Mouse (Mus musculus): ENCODE results near the gene Nectin2. TPM values are rescaled to one million over a fixed set of nuclear protein-coding genes. Genes with fewer than 3 reads are reported as not detected.
"Not testable (repeated sequence)": the region's sequence is repeated elsewhere in the genome, so short reads cannot be mapped to it uniquely, and the experiment has no call there.

Nectin2 gene
- polyA plus RNA-seq, 1 experiment from 2014 or later = 76.5 TPM

DNA sequence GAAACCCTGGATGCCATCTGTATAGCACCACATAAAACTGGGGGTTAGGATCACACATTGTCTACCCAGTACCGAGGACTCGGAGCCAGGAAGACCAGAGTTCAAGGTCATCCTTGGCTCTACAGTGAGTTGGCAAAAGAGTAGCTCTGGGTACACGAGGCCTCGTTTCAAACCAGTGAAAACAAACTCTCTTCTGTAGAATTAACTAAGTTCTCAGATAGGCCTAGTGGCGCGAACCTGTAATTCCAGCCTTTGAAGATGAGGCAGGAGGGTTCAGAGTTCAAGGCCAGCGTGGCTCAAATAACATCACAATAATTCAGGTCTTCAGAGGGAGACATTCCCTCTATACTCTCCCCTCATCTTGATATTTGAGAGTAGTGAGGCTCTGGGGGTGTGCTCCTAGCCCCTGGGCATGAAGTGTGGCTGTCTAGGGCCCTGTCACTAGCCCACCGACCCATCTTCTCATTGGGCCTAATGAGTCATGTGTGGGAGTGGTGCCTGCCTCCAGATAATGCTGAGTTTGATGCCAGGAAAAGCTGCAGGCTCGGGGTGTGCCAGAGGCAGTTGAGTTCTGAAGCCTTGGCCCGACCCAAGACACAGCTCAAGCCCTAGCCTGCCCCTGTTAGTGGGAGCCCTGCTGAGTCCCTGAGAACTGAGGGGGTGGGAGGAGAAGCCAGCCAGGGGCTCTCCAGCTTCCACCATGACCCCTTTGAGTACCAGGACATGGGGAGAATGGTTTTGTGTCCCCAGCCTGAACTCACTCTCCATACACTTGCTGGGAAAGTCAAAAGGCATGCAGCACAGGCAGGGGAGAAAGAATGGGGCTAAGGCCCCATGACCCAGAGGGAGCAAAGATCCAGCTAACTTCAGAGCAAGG is 55.7 kb downstream of the Nectin2 start:
- Histone ChIP-seq H3K27ac (ENCODE audit: low read depth, low read length) (no peak overlapping the region), H3K4me1 (ENCODE audit: control insufficient read depth, insufficient read depth, low read length) (0 out of 2 replicates have a peak, but pooled peaks cover 7% of the 10 kb centered on the region)

DNA sequence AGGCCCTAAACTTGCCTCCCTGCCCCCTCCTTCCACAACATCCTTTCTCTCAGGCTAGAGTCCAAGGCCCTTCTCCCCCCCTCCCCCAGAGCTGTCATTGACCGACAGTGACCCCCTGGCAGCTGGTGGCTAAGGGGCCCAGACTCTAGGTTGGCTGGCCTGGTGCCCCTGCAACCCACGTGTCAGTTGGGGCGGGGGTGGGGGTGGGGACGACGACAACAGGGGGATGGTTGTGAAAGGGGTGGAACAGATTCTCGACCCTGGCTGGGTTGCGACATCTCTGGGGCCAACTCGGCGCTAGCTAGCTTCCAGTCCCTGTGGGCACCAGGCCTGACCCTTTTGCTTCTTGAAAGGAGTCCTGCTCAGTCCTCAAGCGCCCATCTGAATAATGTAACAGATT is 56.9 kb downstream of the Nectin2 start:
- H3K9ac ChIP-seq (ENCODE audit: low read length) = no peak overlapping the region
- no peaks in the 10 kb centered on the region for H3K4me1 ChIP-seq (ENCODE audit: control insufficient read depth, insufficient read depth, low read length)
- 0 out of 2 replicates have a peak, but pooled peaks cover 4% of the 10 kb centered on the region for H3K36me3 ChIP-seq (ENCODE audit: control insufficient read depth, insufficient read depth, low read length)
- H3K27me3 ChIP-seq (ENCODE audit: control insufficient read depth, insufficient read depth, low read length) = no peaks in the 10 kb centered on the region
- no peak overlapping the region for H3K27ac ChIP-seq (ENCODE audit: low read depth, low read length)
- 20% methylated on average over 10 of the region's 10 CpGs for WGBS
- no peak for ATAC-seq (ENCODE audit: insufficient read depth, low FRiP score, low TSS enrichment)
- no peak overlapping the region for H3K4me3 ChIP-seq (ENCODE audit: low read depth, low read length)
- no peak overlapping the region for H3K4me2 ChIP-seq (ENCODE audit: low read depth)
- DNase-seq (ENCODE audit: low spot score) = no peak
- H3K9me3 ChIP-seq (ENCODE audit: control insufficient read depth, low read length) = no peaks in the 10 kb centered on the region

More for the DNA sequence above, 55.7 kb downstream of the Nectin2 start:
- 88% methylated on average over 10 of the region's 10 CpGs for WGBS
- Histone ChIP-seq H3K27me3 (ENCODE audit: control insufficient read depth, insufficient read depth, low read length) (no peaks in the 10 kb centered on the region), H3K9ac (ENCODE audit: low read length) (no peak overlapping the region), H3K9me3 (ENCODE audit: control insufficient read depth, low read length) (no peaks in the 10 kb centered on the region), H3K4me3 (ENCODE audit: low read depth, low read length) (no peak overlapping the region), H3K36me3 (ENCODE audit: control insufficient read depth, insufficient read depth, low read length) (0 out of 2 replicates have a peak, but pooled peaks cover 4% of the 10 kb centered on the region), H3K4me2 (ENCODE audit: low read depth) (no peak overlapping the region)
- ATAC-seq (ENCODE audit: insufficient read depth, low FRiP score, low TSS enrichment) = no peak
- DNase-seq (ENCODE audit: low spot score) = no peak

DNA sequence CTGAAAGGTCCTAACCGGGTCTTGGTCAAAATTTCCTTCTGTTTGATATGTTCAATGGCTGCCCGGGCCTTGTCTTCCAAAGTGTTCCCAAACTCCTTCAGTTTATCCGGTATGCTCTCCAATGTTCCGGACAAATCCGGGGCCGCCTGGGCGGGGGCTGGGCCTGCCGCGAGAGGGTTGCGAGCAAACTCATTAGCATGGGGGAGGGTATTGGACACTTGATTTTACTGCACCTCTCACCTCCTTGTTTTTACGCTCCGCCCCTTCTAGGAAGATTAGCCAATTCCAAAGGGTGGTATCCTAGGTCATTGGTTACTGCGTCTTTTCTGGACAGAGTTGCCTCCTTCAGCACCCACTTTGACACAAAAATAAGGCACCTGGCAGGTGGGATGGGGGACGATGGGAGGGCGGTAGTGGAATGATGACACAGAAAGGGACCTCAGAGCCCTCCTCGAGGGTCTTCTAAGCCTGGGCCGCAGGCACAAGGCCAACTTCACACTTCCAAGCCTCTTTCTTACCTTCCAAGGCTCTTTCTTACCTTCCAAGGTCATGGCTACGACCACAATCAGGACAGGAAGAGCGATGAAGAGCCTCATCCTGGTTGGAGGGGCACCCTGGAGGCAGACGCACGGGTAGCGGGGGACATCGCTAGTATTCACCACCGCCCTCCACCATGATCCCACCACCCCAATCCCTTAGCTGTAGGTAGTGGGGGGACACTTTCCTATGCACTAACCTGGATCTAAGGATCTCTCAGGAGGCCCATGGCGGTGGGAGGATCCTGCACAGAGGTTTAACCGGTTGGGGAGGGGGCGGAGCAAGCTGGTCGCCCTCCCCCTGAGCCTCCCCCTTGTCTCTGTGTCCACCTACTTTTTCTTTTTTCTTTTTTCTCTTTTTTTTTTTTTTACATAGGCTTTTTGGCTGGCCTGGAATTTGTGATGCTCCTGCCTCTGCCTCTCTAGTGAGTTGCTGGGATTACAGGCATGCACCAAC is 58.1 kb downstream of the Nectin2 start, which contains the start of gene Apoc1:
Gene Apoc1, minus strand, starts transcription at position 788 of the 993 bp plus-strand sequence.
- Histone ChIP-seq H3K4me3 (ENCODE audit: low read depth, low read length) (no peak within 1 kb of the TSS), H3K27ac (ENCODE audit: low read depth, low read length) (no peak within 1 kb of the TSS), H3K36me3 (ENCODE audit: control insufficient read depth, insufficient read depth, low read length) (0 out of 2 replicates have a peak, but pooled peaks cover 4% of the 10 kb centered on the region), H3K9me3 (ENCODE audit: control insufficient read depth, low read length) (no peaks in the 10 kb centered on the region), H3K9ac (ENCODE audit: low read length) (no peak within 1 kb of the TSS), H3K4me1 (ENCODE audit: control insufficient read depth, insufficient read depth, low read length) (no peaks in the 10 kb centered on the region), H3K27me3 (ENCODE audit: control insufficient read depth, insufficient read depth, low read length) (no peaks in the 10 kb centered on the region), H3K4me2 (ENCODE audit: low read depth) (no peak within 1 kb of the TSS)
- no peak for ATAC-seq (ENCODE audit: insufficient read depth, low FRiP score, low TSS enrichment)
- DNase-seq (ENCODE audit: low spot score) = no peak
- WGBS = 42% methylated on average over 28 of the region's 28 CpGs

DNA sequence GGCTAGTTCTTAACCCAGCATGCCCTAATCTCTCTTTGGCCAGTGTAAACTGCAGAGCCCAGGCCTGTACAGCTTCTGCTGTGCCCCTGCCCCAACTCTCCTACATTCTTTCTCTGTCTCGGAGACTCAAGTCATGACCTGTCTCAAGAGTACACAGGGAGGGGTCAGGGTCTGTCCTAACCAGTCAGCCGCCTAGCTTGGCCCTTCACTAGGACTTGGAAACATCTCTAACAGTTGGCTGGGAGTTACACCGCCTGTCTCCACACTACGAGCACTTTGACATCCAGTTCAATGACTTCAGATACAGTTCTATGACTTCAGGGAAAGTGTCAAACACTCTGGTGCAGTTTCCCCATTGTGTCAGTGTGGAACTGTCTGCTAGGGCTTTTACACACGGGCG is 58.8 kb downstream of the Nectin2 start:
- DNase-seq (ENCODE audit: low spot score) = no peak
- no peaks in the 10 kb centered on the region for H3K36me3 ChIP-seq (ENCODE audit: control insufficient read depth, insufficient read depth, low read length)
- 64% methylated on average over 6 of the region's 6 CpGs for WGBS
- H3K27ac ChIP-seq (ENCODE audit: low read depth, low read length) = no peak overlapping the region
- H3K27me3 ChIP-seq (ENCODE audit: control insufficient read depth, insufficient read depth, low read length) = no peaks in the 10 kb centered on the region
- no peak overlapping the region for H3K4me2 ChIP-seq (ENCODE audit: low read depth)
- no peak overlapping the region for H3K4me3 ChIP-seq (ENCODE audit: low read depth, low read length)
- H3K4me1 ChIP-seq (ENCODE audit: control insufficient read depth, insufficient read depth, low read length) = no peaks in the 10 kb centered on the region
- no peaks in the 10 kb centered on the region for H3K9me3 ChIP-seq (ENCODE audit: control insufficient read depth, low read length)
- ATAC-seq (ENCODE audit: insufficient read depth, low FRiP score, low TSS enrichment) = no peak
- no peak overlapping the region for H3K9ac ChIP-seq (ENCODE audit: low read length)

DNA sequence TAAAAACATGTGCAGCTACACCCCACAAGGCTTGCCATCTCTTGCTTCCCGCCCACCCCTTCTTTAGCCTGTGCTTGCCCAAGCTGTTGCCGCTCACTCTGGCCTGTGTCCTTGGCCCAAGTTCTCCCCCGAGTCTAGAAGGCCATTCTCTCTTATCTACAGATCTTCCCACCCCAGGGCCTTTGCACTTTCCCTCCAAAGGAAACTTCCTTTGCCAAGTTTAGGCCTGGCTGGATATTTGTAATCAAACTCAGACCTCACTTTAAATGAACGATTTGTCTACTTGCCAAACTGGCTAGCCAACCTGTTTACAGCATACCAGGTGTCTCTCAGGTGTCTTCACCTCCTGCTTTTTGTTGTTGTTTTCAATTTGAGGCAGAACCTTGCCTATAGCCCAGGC is 59.4 kb downstream of the Nectin2 start:
- Histone ChIP-seq H3K36me3 (ENCODE audit: control insufficient read depth, insufficient read depth, low read length) (no peaks in the 10 kb centered on the region), H3K9me3 (ENCODE audit: control insufficient read depth, low read length) (no peaks in the 10 kb centered on the region), H3K4me3 (ENCODE audit: low read depth, low read length) (no peak overlapping the region), H3K4me1 (ENCODE audit: control insufficient read depth, insufficient read depth, low read length) (no peaks in the 10 kb centered on the region), H3K27me3 (ENCODE audit: control insufficient read depth, insufficient read depth, low read length) (no peaks in the 10 kb centered on the region), H3K4me2 (ENCODE audit: low read depth) (no peak overlapping the region), H3K9ac (ENCODE audit: low read length) (no peak overlapping the region), H3K27ac (ENCODE audit: low read depth, low read length) (no peak overlapping the region)
- ATAC-seq (ENCODE audit: insufficient read depth, low FRiP score, low TSS enrichment) = no peak
- WGBS = 90% methylated on average over 4 of the region's 4 CpGs
- DNase-seq (ENCODE audit: low spot score) = no peak

DNA sequence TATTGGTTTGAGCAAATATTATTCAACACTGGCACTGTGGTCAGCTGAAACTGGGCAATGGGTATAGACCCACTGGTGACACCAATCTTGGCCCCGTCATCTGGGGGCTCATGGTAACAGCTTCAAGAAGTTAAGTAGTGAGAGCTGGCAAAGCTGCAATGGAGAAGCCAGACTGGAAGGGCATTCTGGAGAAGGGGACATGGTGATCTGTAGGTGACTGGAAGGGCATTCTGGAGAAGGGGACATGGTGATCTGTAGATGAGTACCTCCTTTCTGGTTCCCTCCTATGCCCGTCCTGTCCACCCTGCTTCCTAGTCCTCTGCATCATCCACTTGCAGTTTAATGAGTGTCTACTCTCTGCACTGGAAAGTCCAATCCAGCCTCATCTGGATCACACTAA is 61.7 kb downstream of the Nectin2 start:
- H3K27ac ChIP-seq (ENCODE audit: low read depth, low read length) = no peak overlapping the region
- H3K36me3 ChIP-seq (ENCODE audit: control insufficient read depth, insufficient read depth, low read length) = no peaks in the 10 kb centered on the region
- no peaks in the 10 kb centered on the region for H3K27me3 ChIP-seq (ENCODE audit: control insufficient read depth, insufficient read depth, low read length)
- no peaks in the 10 kb centered on the region for H3K9me3 ChIP-seq (ENCODE audit: control insufficient read depth, low read length)
- no peak overlapping the region for H3K9ac ChIP-seq (ENCODE audit: low read length)
- H3K4me1 ChIP-seq (ENCODE audit: control insufficient read depth, insufficient read depth, low read length) = no peaks in the 10 kb centered on the region
- no peak overlapping the region for H3K4me2 ChIP-seq (ENCODE audit: low read depth)
- DNase-seq (ENCODE audit: low spot score) = no peak
- 92% methylated on average over 2 of the region's 2 CpGs for WGBS
- H3K4me3 ChIP-seq (ENCODE audit: low read depth, low read length) = no peak overlapping the region
- ATAC-seq (ENCODE audit: insufficient read depth, low FRiP score, low TSS enrichment) = no peak

DNA sequence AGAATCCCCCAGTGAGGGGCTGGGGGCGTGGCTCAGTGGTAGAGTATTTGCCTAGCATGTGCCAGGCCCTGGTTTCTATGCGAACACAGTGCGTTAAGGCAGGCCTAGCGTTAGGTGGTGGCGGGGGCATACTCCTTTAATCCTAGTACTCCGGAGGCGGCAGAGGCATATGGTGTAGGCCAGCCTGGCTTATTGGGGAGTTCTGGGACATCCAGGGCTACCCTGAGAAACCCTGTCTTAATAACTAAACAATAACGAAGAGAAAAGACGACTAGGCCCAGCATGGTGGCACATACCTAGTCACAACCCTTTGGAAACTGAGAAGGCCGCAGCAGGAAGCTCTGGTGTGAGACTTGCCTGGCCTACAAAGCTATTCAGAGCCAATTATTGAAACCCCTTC is 62.2 kb downstream of the Nectin2 start:
- no peak for DNase-seq (ENCODE audit: low spot score)
- Histone ChIP-seq H3K4me1 (ENCODE audit: control insufficient read depth, insufficient read depth, low read length) (no peaks in the 10 kb centered on the region), H3K9me3 (ENCODE audit: control insufficient read depth, low read length) (no peaks in the 10 kb centered on the region), H3K27me3 (ENCODE audit: control insufficient read depth, insufficient read depth, low read length) (no peaks in the 10 kb centered on the region), H3K4me2 (ENCODE audit: low read depth) (no peak overlapping the region), H3K27ac (ENCODE audit: low read depth, low read length) (no peak overlapping the region), H3K9ac (ENCODE audit: low read length) (no peak overlapping the region), H3K36me3 (ENCODE audit: control insufficient read depth, insufficient read depth, low read length) (no peaks in the 10 kb centered on the region), H3K4me3 (ENCODE audit: low read depth, low read length) (no peak overlapping the region)
- WGBS = 90% methylated on average over 10 of the region's 10 CpGs
- no peak for ATAC-seq (ENCODE audit: insufficient read depth, low FRiP score, low TSS enrichment)

DNA sequence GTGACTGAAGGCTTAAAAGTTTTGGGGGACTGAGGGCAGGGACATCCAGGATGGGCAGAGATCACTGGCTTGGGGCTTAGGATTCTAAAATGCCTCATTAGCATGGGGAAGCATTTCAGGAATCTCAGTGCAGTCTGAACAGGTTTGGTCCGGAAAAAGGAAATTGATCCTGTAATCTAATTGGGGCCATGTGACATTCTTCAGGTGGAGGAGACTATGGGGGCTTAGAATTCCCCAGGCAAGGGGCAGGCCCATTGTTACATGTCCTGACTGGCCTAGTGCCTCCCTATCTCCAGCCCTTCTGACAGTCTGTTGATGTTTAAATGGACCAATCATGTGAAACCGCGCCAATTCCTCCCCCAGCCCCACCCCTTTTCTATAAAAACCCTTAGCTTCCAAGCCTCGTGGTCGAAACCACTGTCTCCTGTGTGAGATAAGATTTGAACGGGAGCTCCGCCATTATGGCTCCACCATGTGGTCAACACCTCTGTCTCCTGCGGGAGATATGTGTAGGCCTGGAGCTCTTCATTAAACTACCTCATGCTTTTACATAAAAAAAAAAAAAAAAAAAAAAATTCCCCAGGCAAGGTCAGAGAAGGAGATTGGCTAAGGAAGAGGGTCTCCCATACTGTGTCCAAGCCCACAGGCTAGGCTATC is 63.2 kb downstream of the Nectin2 start:
- H3K9ac ChIP-seq (ENCODE audit: low read length); H3K27me3 ChIP-seq (ENCODE audit: control insufficient read depth, insufficient read depth, low read length); DNase-seq (ENCODE audit: low spot score); H3K4me3 ChIP-seq (ENCODE audit: low read depth, low read length); H3K4me1 ChIP-seq (ENCODE audit: control insufficient read depth, insufficient read depth, low read length); ATAC-seq (ENCODE audit: insufficient read depth, low FRiP score, low TSS enrichment); H3K4me2 ChIP-seq (ENCODE audit: low read depth); H3K9me3 ChIP-seq (ENCODE audit: control insufficient read depth, low read length); H3K36me3 ChIP-seq (ENCODE audit: control insufficient read depth, insufficient read depth, low read length); H3K27ac ChIP-seq (ENCODE audit: low read depth, low read length): not testable (repeated sequence)
- WGBS = 72% methylated on average over 8 of the region's 8 CpGs
